Mouse (Mus musculus) liver, adult 2 months (tissue): Measurements from ENCODE around the gene Dmwd. TPM values are rescaled to one million over a fixed set of nuclear protein-coding genes. Genes with fewer than 3 reads are reported as not detected.

Experiments
- DNase-seq: peaks from one replicate; pipeline ENCODE4 v3.0.0-alpha.2; 2011; ENCODE audit warnings: low read depth, low spot score; ENCODE audit errors: extremely low read depth
- H3K27ac ChIP-seq: fragments of 200-500 bp; replicated peaks from 2 replicates; pipeline ENCODE4 v1.5.1; 2012; ENCODE audit warnings: low read depth, mild to moderate bottlenecking, control low read depth, inconsistent platforms, low read length; ENCODE audit not compliant: insufficient read depth
- H3K27me3 ChIP-seq: fragments of 200-500 bp; 2 replicates; pipeline ENCODE4 v1.6.1; 2012; ENCODE audit warnings: mild to moderate bottlenecking, moderate library complexity, low read length, inconsistent platforms; ENCODE audit not compliant: control insufficient read depth, insufficient read depth
- H3K36me3 ChIP-seq: fragments of 200-500 bp; 2 replicates; pipeline ENCODE4 v1.6.1; 2012; ENCODE audit warnings: low read length, inconsistent platforms; ENCODE audit not compliant: control insufficient read depth, insufficient read depth
- H3K4me1 ChIP-seq: fragments of 200-500 bp; 2 replicates; pipeline ENCODE4 v1.6.1; 2011; ENCODE audit warnings: low read length; ENCODE audit not compliant: control insufficient read depth, insufficient read depth
- H3K4me3 ChIP-seq: fragments of 200-500 bp; 2 replicates; pipeline ENCODE4 v1.5.1; 2011; ENCODE audit warnings: low read depth, mild to moderate bottlenecking, control low read depth, low read length, moderate library complexity; ENCODE audit not compliant: insufficient read depth
- H3K79me2 ChIP-seq: fragments of 200-500 bp; 2 replicates; pipeline ENCODE4 v1.6.1; 2012; ENCODE audit warnings: inconsistent platforms, mild to moderate bottlenecking, low read length, moderate library complexity; ENCODE audit not compliant: control insufficient read depth, insufficient read depth
- H3K9ac ChIP-seq: fragments of 200-500 bp; 2 replicates; pipeline ENCODE4 v1.6.1; 2012; ENCODE audit warnings: low read depth, mild to moderate bottlenecking, control low read depth, inconsistent platforms, low read length
- CTCF ChIP-seq: fragments of 200-500 bp; IDR thresholded peaks from 2 replicates; pipeline ENCODE4 v1.5.1; 2011; ENCODE audit warnings: low read depth, low read length, control low read depth
- POLR2A ChIP-seq: fragments of 200-500 bp; IDR thresholded peaks from 2 replicates; pipeline ENCODE4 v1.6.1; 2011; ENCODE audit warnings: low read length, control low read depth; ENCODE audit not compliant: insufficient read depth; ENCODE audit errors: extremely low read depth
- WGBS: fragments of 180-500 bp; shearing (Covaris S2); methylation state at CpG from one replicate; pipeline ENCODE4 v1.1.7; 2018; 5-methylcytosine and 5-hydroxymethylcytosine counted together
- polyA plus RNA-seq: library from polyadenylated mRNA; depleted of rRNA; stranded (reverse); fragments of >200 nt; gene quantifications from 2 replicates; pipeline ENCODE4 v1.2.3, GENCODE M21; 2012; rRNA removed
- total RNA-seq: library from RNA; depleted of rRNA; stranded (reverse); fragments of >200 nt; gene quantifications from 2 replicates; pipeline ENCODE4 v1.2.3, GENCODE M21; 2014; rRNA removed

Gene Dmwd
- total and polyA plus RNA-seq, 2 experiments, result 4.5 to 35.7 TPM

- no peak for TF ChIP-seq CTCF
- TF ChIP-seq POLR2A, result no peak
- no peak overlapping the region for H3K9ac ChIP-seq
- peaks cover 13% of the 10 kb centered on the region for H3K4me1 ChIP-seq
- 70% methylated on average over 4 of the region's 4 CpGs for WGBS
- no peaks in the 10 kb centered on the region for H3K27me3 ChIP-seq
- no peaks in the 10 kb centered on the region for H3K36me3 ChIP-seq
- peaks cover 21% of the 10 kb centered on the region; the same call in 1 of the 2 replicates for H3K79me2 ChIP-seq
- no peak overlapping the region for H3K4me3 ChIP-seq
- no peak overlapping the region for H3K27ac ChIP-seq
- DNase-seq, result peak; percentile 24
Measured at GRCm38 (mm10) chr7:19121686-19122085, 45.7 kb downstream of the Dmwd start.

- H3K27ac ChIP-seq, result 0 out of 2 replicates have a peak overlapping the region, but pooled peaks have one; percentile 37
- DNase-seq, result peak; percentile 88
- peaks cover 13% of the 10 kb centered on the region for H3K4me1 ChIP-seq
- H3K79me2 ChIP-seq, result peaks cover 20% of the 10 kb centered on the region; the same call in 1 of the 2 replicates
- no peak overlapping the region for H3K4me3 ChIP-seq
- no peaks in the 10 kb centered on the region for H3K27me3 ChIP-seq
- WGBS, result 21% methylated on average over 6 of the region's 6 CpGs
- no peaks in the 10 kb centered on the region for H3K36me3 ChIP-seq
- H3K9ac ChIP-seq, result no peak overlapping the region
- TF ChIP-seq POLR2A, result no peak
- TF ChIP-seq CTCF, result no peak
Measured at GRCm38 (mm10) chr7:19124713-19125112, 48.7 kb downstream of the Dmwd start.

- 93% methylated on average over 5 of the region's 5 CpGs for WGBS
Measured at GRCm38 (mm10) chr7:19127744-19128143, 51.7 kb downstream of the Dmwd start.

GRCm38 (mm10) chr7:19129396-19129795 is 53.4 kb downstream of the Dmwd start:
- DNase-seq, result no peak
- H3K4me3 ChIP-seq, result no peak overlapping the region
- no peak overlapping the region for H3K27ac ChIP-seq
- TF ChIP-seq POLR2A, result no peak
- no peaks in the 10 kb centered on the region for H3K36me3 ChIP-seq
- peaks cover 14% of the 10 kb centered on the region; the same call in 1 of the 2 replicates for H3K79me2 ChIP-seq
- peaks cover 10% of the 10 kb centered on the region; the same call in 1 of the 2 replicates for H3K4me1 ChIP-seq
- no peak overlapping the region for H3K9ac ChIP-seq
- no peaks in the 10 kb centered on the region for H3K27me3 ChIP-seq
- WGBS, result 90% methylated on average over 5 of the region's 5 CpGs

More at GRCm38 (mm10) chr7:19127744-19128143, 51.7 kb downstream of the Dmwd start:
- Histone ChIP-seq H3K27me3 (no peaks in the 10 kb centered on the region), H3K36me3 (no peaks in the 10 kb centered on the region), H3K27ac (no peak overlapping the region), H3K4me1 (peaks cover 10% of the 10 kb centered on the region; the same call in 1 of the 2 replicates), H3K4me3 (no peak overlapping the region), H3K79me2 (peaks cover 9% of the 10 kb centered on the region; the same call in 1 of the 2 replicates), H3K9ac (no peak overlapping the region)
- TF ChIP-seq CTCF (no peak), POLR2A (no peak)
- DNase-seq, result no peak

- 10% methylated on average over 4 of the region's 4 CpGs for WGBS
- Histone ChIP-seq H3K9ac (no peak overlapping the region), H3K27ac (peak overlapping the region; percentile 62), H3K27me3 (no peaks in the 10 kb centered on the region), H3K79me2 (peaks cover 9% of the 10 kb centered on the region; the same call in 1 of the 2 replicates), H3K4me3 (no peak overlapping the region), H3K36me3 (no peaks in the 10 kb centered on the region), H3K4me1 (peaks cover 8% of the 10 kb centered on the region; the same call in 1 of the 2 replicates)
- DNase-seq, result peak; percentile 31
- TF ChIP-seq POLR2A (no peak), CTCF (no peak)
Measured at GRCm38 (mm10) chr7:19130657-19131056, 54.6 kb downstream of the Dmwd start.

GRCm38 (mm10) chr7:19131324-19131848 is 55.4 kb downstream of the Dmwd start:
- no peaks in the 10 kb centered on the region for H3K27me3 ChIP-seq
- H3K4me3 ChIP-seq, result peak overlapping the region; percentile 40
- peaks cover 8% of the 10 kb centered on the region; the same call in 1 of the 2 replicates for H3K4me1 ChIP-seq
- H3K36me3 ChIP-seq, result peaks cover under 1% of the 10 kb centered on the region; the same call in 1 of the 2 replicates
- TF ChIP-seq CTCF (peak; percentile 79), POLR2A (0 out of 2 replicates have a peak, but pooled peaks have one; percentile 14)
- WGBS, result under 1% methylated on average over 39 of the region's 39 CpGs
- peak overlapping the region; percentile 52 for H3K9ac ChIP-seq
- peaks cover 10% of the 10 kb centered on the region; the same call in 1 of the 2 replicates for H3K79me2 ChIP-seq
- peak overlapping the region; percentile 62 for H3K27ac ChIP-seq
- DNase-seq, result peak; percentile 99

Other genes with a start within 250 kb of the Dmwd start
- gene Mill2, start 236.3 kb upstream of the Dmwd start, total RNA-seq, result 0.83 and 1.1 TPM in 2 replicates
- gene Mill2, start 236.3 kb upstream of the Dmwd start, polyA plus RNA-seq, result 0.37 and 0.50 TPM in 2 replicates
- 0.18 and 0.27 TPM in 2 replicates for gene Pglyrp1, start 204.9 kb upstream of the Dmwd start, total RNA-seq
- 1.7 and 2.0 TPM in 2 replicates for gene Pglyrp1, start 204.9 kb upstream of the Dmwd start, polyA plus RNA-seq
- gene Ccdc61, start 165.8 kb upstream of the Dmwd start, total RNA-seq, result 5.6 and 7.7 TPM in 2 replicates
- 9.7 and 12.0 TPM in 2 replicates for gene Ccdc61, start 165.8 kb upstream of the Dmwd start, polyA plus RNA-seq
- gene Nova2, start 150.3 kb upstream of the Dmwd start, total RNA-seq, result 0.09 and 0.27 TPM in 2 replicates
- gene Nova2, start 150.3 kb upstream of the Dmwd start, polyA plus RNA-seq, result 0.16 and 0.24 TPM in 2 replicates
- not detected in 2 replicates for gene Nanos2, start 88.8 kb upstream of the Dmwd start, total RNA-seq
- not detected in 2 replicates for gene Nanos2, start 88.8 kb upstream of the Dmwd start, polyA plus RNA-seq
- 0.54 and 0.65 TPM in 2 replicates for gene Mypop, start 85.0 kb upstream of the Dmwd start, total RNA-seq
- 2.7 and 3.1 TPM in 2 replicates for gene Mypop, start 85.0 kb upstream of the Dmwd start, polyA plus RNA-seq
- 4.5 and 7.3 TPM in 2 replicates for gene Irf2bp1, start 72.2 kb upstream of the Dmwd start, total RNA-seq
- 13.2 and 14.6 TPM in 2 replicates for gene Irf2bp1, start 72.2 kb upstream of the Dmwd start, polyA plus RNA-seq
- gene Foxa3, start 52.7 kb upstream of the Dmwd start, total RNA-seq, result 31.2 and 60.1 TPM in 2 replicates
- 47.4 and 54.1 TPM in 2 replicates for gene Foxa3, start 52.7 kb upstream of the Dmwd start, polyA plus RNA-seq
- 21.5 and 29.5 TPM in 2 replicates for gene Sympk, start 51.9 kb upstream of the Dmwd start, total RNA-seq
- gene Sympk, start 51.9 kb upstream of the Dmwd start, polyA plus RNA-seq, result 37.3 and 46.9 TPM in 2 replicates
- gene Rsph6a, start 21.5 kb upstream of the Dmwd start, total RNA-seq, result not detected in 2 replicates
- gene Rsph6a, start 21.5 kb upstream of the Dmwd start, polyA plus RNA-seq, result not detected in 2 replicates
- gene Dmpk, start 7.6 kb downstream of the Dmwd start, total RNA-seq, result 13.6 and 24.8 TPM in 2 replicates
- gene Dmpk, start 7.6 kb downstream of the Dmwd start, polyA plus RNA-seq, result 60.0 and 76.4 TPM in 2 replicates
- 1.8 and 2.3 TPM in 2 replicates for gene Six5, start 18.4 kb downstream of the Dmwd start, total RNA-seq
- 5.2 and 8.7 TPM in 2 replicates for gene Six5, start 18.4 kb downstream of the Dmwd start, polyA plus RNA-seq
- 0.09 TPM in 1 of 2 replicates, not detected in the other for gene Gm4969, start 42.1 kb downstream of the Dmwd start, total RNA-seq
- 0.02 TPM in 1 of 2 replicates, not detected in the other for gene Gm4969, start 42.1 kb downstream of the Dmwd start, polyA plus RNA-seq
- 2.4 and 3.2 TPM in 2 replicates for gene Fbxo46, start 43.6 kb downstream of the Dmwd start, total RNA-seq
- gene Fbxo46, start 43.6 kb downstream of the Dmwd start, polyA plus RNA-seq, result 4.3 and 5.0 TPM in 2 replicates
- gene Qpctl, start 73.1 kb downstream of the Dmwd start, total RNA-seq, result 4.3 and 6.3 TPM in 2 replicates
- gene Qpctl, start 73.1 kb downstream of the Dmwd start, polyA plus RNA-seq, result 8.9 and 11.7 TPM in 2 replicates
- gene Snrpd2, start 73.5 kb downstream of the Dmwd start, total RNA-seq, result 28.4 and 29.4 TPM in 2 replicates
- 16.4 and 17.7 TPM in 2 replicates for gene Snrpd2, start 73.5 kb downstream of the Dmwd start, polyA plus RNA-seq
- not detected in 2 replicates for gene Gipr, start 89.9 kb downstream of the Dmwd start, total RNA-seq
- gene Gipr, start 89.9 kb downstream of the Dmwd start, polyA plus RNA-seq, result not detected in 2 replicates
- gene Eml2, start 100.2 kb downstream of the Dmwd start, total RNA-seq, result 9.8 and 11.1 TPM in 2 replicates
- 9.7 and 12.2 TPM in 2 replicates for gene Eml2, start 100.2 kb downstream of the Dmwd start, polyA plus RNA-seq
- 0.09 and 0.40 TPM in 2 replicates for gene Gpr4, start 136.3 kb downstream of the Dmwd start, total RNA-seq
- gene Gpr4, start 136.3 kb downstream of the Dmwd start, polyA plus RNA-seq, result 1.8 and 2.7 TPM in 2 replicates
- gene Opa3, start 152.1 kb downstream of the Dmwd start, total RNA-seq, result 12.9 and 16.0 TPM in 2 replicates
- 34.1 and 40.4 TPM in 2 replicates for gene Opa3, start 152.1 kb downstream of the Dmwd start, polyA plus RNA-seq
- gene Vasp, start 195.6 kb downstream of the Dmwd start, total RNA-seq, result 6.3 and 11.3 TPM in 2 replicates
- gene Vasp, start 195.6 kb downstream of the Dmwd start, polyA plus RNA-seq, result 24.2 and 37.1 TPM in 2 replicates
- 0.20 TPM in 1 of 2 replicates, not detected in the other for gene Ppm1n, start 203.8 kb downstream of the Dmwd start, total RNA-seq
- 0.13 TPM in 1 of 2 replicates, not detected in the other for gene Ppm1n, start 203.8 kb downstream of the Dmwd start, polyA plus RNA-seq
- gene Rtn2, start 206.4 kb downstream of the Dmwd start, total RNA-seq, result 0.27 and 0.65 TPM in 2 replicates
- gene Rtn2, start 206.4 kb downstream of the Dmwd start, polyA plus RNA-seq, result 0.62 and 1.1 TPM in 2 replicates
- 0.07 and 0.09 TPM in 2 replicates for gene Fosb, start 233.8 kb downstream of the Dmwd start, total RNA-seq
- gene Fosb, start 233.8 kb downstream of the Dmwd start, polyA plus RNA-seq, result 0.06 and 0.11 TPM in 2 replicates